Mouse (Mus musculus): ENCODE results near the gene Olfr1313. TPM values are rescaled to one million over a fixed set of nuclear protein-coding genes. Genes with fewer than 3 reads are reported as not detected.
"Not testable (repeated sequence)": the region's sequence is repeated elsewhere in the genome, so short reads cannot be mapped to it uniquely, and the experiment has no call there.

Olfr1313 gene
- not detected in 2 replicates for polyA plus RNA-seq (2016; fragmentation: Nextera tagmentation; extraction: Ambion mirVana)

- Histone ChIP-seq H3K4me1 (no peaks in the 10 kb centered on the region), H3K27me3 (ENCODE audit: low read depth, poor library complexity, severe bottlenecking) (no peaks in the 10 kb centered on the region), H3K27ac (no peak within 1 kb of the TSS), H3K9me3 (replicated peaks) (no peaks in the 10 kb centered on the region), H3K4me3 (no peak within 1 kb of the TSS), H3K36me3 (no peaks in the 10 kb centered on the region)
- DNase-seq (ENCODE audit: low spot score): no peak
These were observed at the start of gene Olfr1313 for GRCm38 (mm10) chr2:112077743-112078142. TSS of gene Olfr1313 (minus strand) at chr2:112077843.

- Histone ChIP-seq H3K4me3 (no peak within 1 kb of the TSS), H3K4me1 (no peaks in the 10 kb centered on the region), H3K36me3 (no peaks in the 10 kb centered on the region), H3K27ac (no peak within 1 kb of the TSS), H3K27me3 (ENCODE audit: low read depth, poor library complexity, severe bottlenecking) (no peaks in the 10 kb centered on the region), H3K9me3 (replicated peaks) (no peaks in the 10 kb centered on the region)
- no peak for DNase-seq (ENCODE audit: low spot score)
- WGBS: 84% methylated on average over 1 of the region's 1 CpGs
These were observed 37.7 kb upstream of the Olfr1313 start, which contains the start of gene Olfr1315-ps1 for GRCm38 (mm10) chr2:112115340-112115739. TSS of gene Olfr1315-ps1 (minus strand) at chr2:112115440.

- no peaks in the 10 kb centered on the region for H3K27me3 ChIP-seq (ENCODE audit: low read depth, poor library complexity, severe bottlenecking)
- no peak for DNase-seq (ENCODE audit: low spot score)
- H3K36me3 ChIP-seq: no peaks in the 10 kb centered on the region
- no peak within 1 kb of the TSS for H3K4me3 ChIP-seq
- H3K27ac ChIP-seq: no peak within 1 kb of the TSS
- no peaks in the 10 kb centered on the region for H3K4me1 ChIP-seq
- no peaks in the 10 kb centered on the region for H3K9me3 ChIP-seq (replicated peaks)
These were observed 19.0 kb upstream of the Olfr1313 start, which contains the start of gene Olfr1314 for GRCm38 (mm10) chr2:112096681-112097080. TSS of gene Olfr1314 (minus strand) at chr2:112096781.

DNA sequence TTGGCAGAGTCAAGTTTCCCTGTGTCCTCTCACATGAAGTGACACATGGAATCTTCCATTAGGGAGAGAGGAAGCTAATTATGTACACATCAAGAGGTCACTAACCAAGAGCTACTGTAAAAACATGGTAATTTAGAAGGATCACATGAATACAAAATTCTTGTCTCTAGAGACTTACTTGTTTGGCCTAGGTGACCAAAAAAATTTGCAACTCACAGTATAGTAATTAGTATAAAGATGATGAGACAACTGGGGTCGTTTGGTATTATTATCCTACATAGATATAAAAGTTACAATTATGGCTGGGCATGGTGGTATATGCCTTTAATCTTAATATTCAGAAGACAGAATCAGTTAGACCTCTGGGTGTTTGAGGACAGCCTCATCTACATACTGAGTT, 27.5 kb downstream of the Olfr1313 start, which contains the start of gene Olfr1312:
Olfr1312 (minus strand) TSS at position 101 of the 400 bp plus-strand sequence.
- Histone ChIP-seq H3K4me1 (no peaks in the 10 kb centered on the region), H3K4me3 (no peak within 1 kb of the TSS), H3K27ac (no peak within 1 kb of the TSS), H3K9me3 (replicated peaks) (no peaks in the 10 kb centered on the region), H3K36me3 (no peaks in the 10 kb centered on the region), H3K27me3 (ENCODE audit: low read depth, poor library complexity, severe bottlenecking) (no peaks in the 10 kb centered on the region)
- WGBS: 49% methylated on average over 1 of the region's 1 CpGs
- DNase-seq (ENCODE audit: low spot score): no peak

DNA sequence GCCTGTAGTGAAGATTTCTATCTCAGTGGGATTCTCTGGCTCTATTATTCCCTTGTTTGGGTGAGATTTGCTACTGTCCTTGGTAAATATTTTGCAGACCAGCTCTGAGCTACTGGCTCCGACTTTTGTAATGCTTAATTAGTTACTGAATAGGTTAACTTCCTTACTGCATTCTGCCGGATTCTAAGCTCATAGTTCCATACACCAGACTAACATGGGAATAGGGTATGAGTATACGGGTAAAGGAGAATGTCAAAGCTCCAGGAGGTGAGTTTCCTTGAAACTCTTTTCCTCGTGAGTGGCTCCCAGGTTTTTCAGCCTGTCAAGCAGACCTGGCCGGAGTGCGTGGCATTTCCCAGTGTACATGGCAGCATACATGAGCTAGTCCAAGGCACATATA, 50.7 kb downstream of the Olfr1313 start:
- H3K27me3 ChIP-seq (ENCODE audit: low read depth, poor library complexity, severe bottlenecking); H3K36me3 ChIP-seq; H3K9me3 ChIP-seq (replicated peaks); H3K4me1 ChIP-seq; DNase-seq (ENCODE audit: low spot score); H3K27ac ChIP-seq; H3K4me3 ChIP-seq: not testable (repeated sequence)
- 47% methylated on average over 6 of the region's 6 CpGs for WGBS

- Histone ChIP-seq H3K36me3 (no peaks in the 10 kb centered on the region), H3K4me3 (no peak within 1 kb of the TSS), H3K27ac (no peak within 1 kb of the TSS), H3K27me3 (ENCODE audit: low read depth, poor library complexity, severe bottlenecking) (no peaks in the 10 kb centered on the region), H3K4me1 (no peaks in the 10 kb centered on the region), H3K9me3 (replicated peaks) (no peaks in the 10 kb centered on the region)
- DNase-seq (ENCODE audit: low spot score): no peak
- WGBS: 95% methylated on average over 2 of the region's 2 CpGs
These were observed 53.3 kb downstream of the Olfr1313 start, which contains the start of gene Olfr1311 for GRCm38 (mm10) chr2:112024312-112024711. TSS of gene Olfr1311 (minus strand) at chr2:112024412.

Other genes starting within 250 kb of the Olfr1313 start
- gene Olfr1305, start 200.7 kb downstream of the Olfr1313 start, polyA plus RNA-seq (2016; fragmentation: Nextera tagmentation; extraction: Ambion mirVana): not detected in 2 replicates
- gene Olfr1306, start 161.6 kb downstream of the Olfr1313 start, polyA plus RNA-seq (2016; fragmentation: Nextera tagmentation; extraction: Ambion mirVana): not detected in 2 replicates
- gene Olfr1307, start 128.4 kb downstream of the Olfr1313 start, polyA plus RNA-seq (2016; fragmentation: Nextera tagmentation; extraction: Ambion mirVana): not detected in 2 replicates
- gene Olfr1308, start 112.9 kb downstream of the Olfr1313 start, polyA plus RNA-seq (2016; fragmentation: Nextera tagmentation; extraction: Ambion mirVana): not detected in 2 replicates
- not detected in 2 replicates for gene Olfr1309, start 87.6 kb downstream of the Olfr1313 start, polyA plus RNA-seq (2016; fragmentation: Nextera tagmentation; extraction: Ambion mirVana)
- not detected in 2 replicates for gene Olfr1310, start 65.1 kb downstream of the Olfr1313 start, polyA plus RNA-seq (2016; fragmentation: Nextera tagmentation; extraction: Ambion mirVana)
- not detected in 2 replicates for gene Olfr1311, start 53.4 kb downstream of the Olfr1313 start, polyA plus RNA-seq (2016; fragmentation: Nextera tagmentation; extraction: Ambion mirVana)
- gene Olfr1312, start 27.6 kb downstream of the Olfr1313 start, polyA plus RNA-seq (2016; fragmentation: Nextera tagmentation; extraction: Ambion mirVana): not detected in 2 replicates
- gene Olfr1314, start 18.9 kb upstream of the Olfr1313 start, polyA plus RNA-seq (2016; fragmentation: Nextera tagmentation; extraction: Ambion mirVana): not detected in 2 replicates
- not detected in 2 replicates for gene Olfr1315-ps1, start 37.6 kb upstream of the Olfr1313 start, polyA plus RNA-seq (2016; fragmentation: Nextera tagmentation; extraction: Ambion mirVana)
- not detected in 2 replicates for gene Olfr1316, start 57.1 kb upstream of the Olfr1313 start, polyA plus RNA-seq (2016; fragmentation: Nextera tagmentation; extraction: Ambion mirVana)
- not detected in 2 replicates for gene Olfr1317, start 62.5 kb upstream of the Olfr1313 start, polyA plus RNA-seq (2016; fragmentation: Nextera tagmentation; extraction: Ambion mirVana)
- not detected in 2 replicates for gene Olfr1318, start 76.4 kb upstream of the Olfr1313 start, polyA plus RNA-seq (2016; fragmentation: Nextera tagmentation; extraction: Ambion mirVana)
- 15.0 and 18.0 TPM in 2 replicates for gene Lpcat4, start 161.6 kb upstream of the Olfr1313 start, polyA plus RNA-seq (2016; fragmentation: Nextera tagmentation; extraction: Ambion mirVana)
- gene Nutm1, start 181.4 kb upstream of the Olfr1313 start, polyA plus RNA-seq (2016; fragmentation: Nextera tagmentation; extraction: Ambion mirVana): 0.04 and 0.10 TPM in 2 replicates
- 188 and 253 TPM in 2 replicates for gene Nop10, start 184.1 kb upstream of the Olfr1313 start, polyA plus RNA-seq (2016; fragmentation: Nextera tagmentation; extraction: Ambion mirVana)
- gene Slc12a6, start 188.0 kb upstream of the Olfr1313 start, polyA plus RNA-seq (2016; fragmentation: Nextera tagmentation; extraction: Ambion mirVana): 5.0 and 7.4 TPM in 2 replicates
- gene Gm21985, start 188.5 kb upstream of the Olfr1313 start, polyA plus RNA-seq (2016; fragmentation: Nextera tagmentation; extraction: Ambion mirVana): not detected in 2 replicates